Mouse (Mus musculus): ENCODE measurements around the gene Sdk1. TPM values are rescaled to one million over a fixed set of nuclear protein-coding genes. Genes with fewer than 3 reads are reported as not detected.

Sdk1 gene
- polyA plus RNA-seq, 1 experiment, result 0.55 TPM

DNA sequence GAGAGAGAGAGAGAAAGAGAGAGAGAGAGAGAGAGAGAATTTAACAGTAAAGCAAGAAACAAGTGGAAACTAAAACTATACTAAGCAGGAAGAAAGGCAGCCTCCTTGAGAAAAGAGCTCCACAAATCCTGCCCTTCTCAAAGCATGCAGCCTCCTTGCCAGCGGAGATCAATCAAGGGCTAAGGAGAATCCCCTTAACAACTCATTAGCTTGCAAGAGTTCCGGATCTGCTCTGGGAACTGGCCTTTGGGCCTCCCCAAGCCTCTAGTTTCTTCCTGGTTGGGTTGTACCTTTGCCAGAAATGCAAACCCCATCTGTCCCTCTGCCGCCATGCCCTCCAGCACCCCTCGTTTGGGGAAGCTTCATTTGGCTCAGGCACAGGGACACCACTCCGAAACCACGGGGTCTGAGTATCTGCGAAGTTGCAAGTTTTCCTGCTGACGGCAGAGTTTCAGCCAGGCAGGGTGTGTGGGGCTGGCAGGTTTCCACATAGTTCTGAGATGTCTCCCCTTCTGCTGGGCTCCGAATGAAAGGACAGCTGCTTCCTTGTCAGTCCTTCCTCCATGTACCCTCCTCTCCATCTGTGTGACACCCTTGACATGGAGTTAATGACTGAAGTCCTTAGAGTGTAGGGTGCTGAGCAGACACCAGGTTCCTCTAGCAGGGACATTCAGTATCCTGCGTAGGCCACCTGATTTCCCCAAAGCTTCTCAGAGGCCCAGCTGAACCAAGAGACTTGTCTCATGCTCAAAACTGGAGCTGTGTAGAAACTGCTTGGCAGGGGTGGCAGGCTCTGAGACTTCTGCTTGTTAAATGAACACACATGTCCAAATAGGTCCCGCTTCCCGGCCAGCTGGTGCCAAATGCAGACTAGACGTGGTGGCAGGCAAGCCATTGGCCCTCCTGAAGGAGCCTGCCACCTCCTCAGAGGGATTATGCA is 833.5 kb downstream of the Sdk1 start:
- Histone ChIP-seq H3K4me1 (ENCODE audit: control insufficient read depth, insufficient read depth, low read length) (no peaks in the 10 kb centered on the region), H3K27ac (ENCODE audit: insufficient read depth, low read depth, low read length) (no peak overlapping the region), H3K4me3 (ENCODE audit: insufficient read depth, low read length) (no peak overlapping the region)
- TF ChIP-seq CTCF (IDR thresholded peaks at IDR 0.05; ENCODE audit: low read depth, low read length) (no peak), POLR2A (IDR thresholded peaks at IDR 0.05; ENCODE audit: borderline replicate concordance, low read depth, low read length) (no peak)

- no peak overlapping the region for H3K4me3 ChIP-seq (ENCODE audit: insufficient read depth, low read length)
- no peak for TF ChIP-seq POLR2A (IDR thresholded peaks at IDR 0.05; ENCODE audit: borderline replicate concordance, low read depth, low read length)
- no peak for TF ChIP-seq CTCF (IDR thresholded peaks at IDR 0.05; ENCODE audit: low read depth, low read length)
- H3K27ac ChIP-seq (ENCODE audit: insufficient read depth, low read depth, low read length), result no peak overlapping the region
- no peaks in the 10 kb centered on the region for H3K4me1 ChIP-seq (ENCODE audit: control insufficient read depth, insufficient read depth, low read length)
Measured at GRCm38 (mm10) chr5:142080661-142081060, 839.4 kb downstream of the Sdk1 start.

DNA sequence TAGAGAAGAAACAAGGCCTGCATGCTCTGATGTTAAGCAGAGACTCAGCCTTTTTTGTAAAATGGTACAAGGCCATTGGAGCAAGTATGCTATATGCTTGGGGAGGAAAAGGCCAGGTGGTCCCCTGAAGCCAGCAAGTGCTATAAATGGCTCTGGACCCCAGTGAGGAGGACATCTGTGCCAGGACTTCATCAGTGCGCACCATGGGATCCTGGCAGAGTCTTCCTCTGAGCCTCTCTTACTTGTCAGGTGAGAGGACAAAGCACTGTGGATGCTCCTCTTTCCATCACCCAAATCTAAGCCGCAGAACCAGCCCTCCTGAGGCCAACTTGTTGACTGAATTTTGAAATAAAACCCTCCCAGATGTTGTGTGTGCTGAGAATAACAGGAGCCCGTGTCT is 839.8 kb downstream of the Sdk1 start:
- H3K27ac ChIP-seq (ENCODE audit: insufficient read depth, low read depth, low read length), result no peak overlapping the region
- TF ChIP-seq CTCF (IDR thresholded peaks at IDR 0.05; ENCODE audit: low read depth, low read length) (no peak), POLR2A (IDR thresholded peaks at IDR 0.05; ENCODE audit: borderline replicate concordance, low read depth, low read length) (no peak)
- H3K4me3 ChIP-seq (ENCODE audit: insufficient read depth, low read length), result no peak overlapping the region
- H3K4me1 ChIP-seq (ENCODE audit: control insufficient read depth, insufficient read depth, low read length), result no peaks in the 10 kb centered on the region

DNA sequence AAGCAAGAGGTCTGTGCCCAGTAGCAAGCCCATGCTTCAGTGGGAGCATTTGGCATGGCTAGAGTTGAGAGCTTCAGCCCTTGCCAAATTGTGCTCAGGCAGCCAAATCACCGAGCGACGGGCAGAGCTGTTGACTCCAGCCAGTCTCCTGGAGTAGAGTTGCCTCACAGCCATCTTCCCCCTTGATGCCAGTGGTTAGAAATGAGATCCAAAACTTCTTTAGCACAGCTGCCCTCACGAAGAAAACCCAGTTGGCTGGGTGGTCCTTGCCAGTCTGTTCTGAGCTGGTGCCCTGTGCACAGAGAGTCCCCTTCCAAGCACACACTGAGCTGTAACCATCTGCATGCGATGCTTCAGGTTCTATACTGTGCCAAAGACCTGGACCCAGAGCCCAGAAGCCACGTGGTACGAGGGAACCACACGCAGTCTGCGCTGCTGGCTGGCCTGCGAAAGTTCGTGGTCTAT is 855.1 kb downstream of the Sdk1 start:
- H3K4me1 ChIP-seq (ENCODE audit: control insufficient read depth, insufficient read depth, low read length), result no peaks in the 10 kb centered on the region
- TF ChIP-seq POLR2A (IDR thresholded peaks at IDR 0.05; ENCODE audit: borderline replicate concordance, low read depth, low read length) (no peak), CTCF (IDR thresholded peaks at IDR 0.05; ENCODE audit: low read depth, low read length) (no peak)
- no peak overlapping the region for H3K4me3 ChIP-seq (ENCODE audit: insufficient read depth, low read length)
- no peak overlapping the region for H3K27ac ChIP-seq (ENCODE audit: insufficient read depth, low read depth, low read length)

DNA sequence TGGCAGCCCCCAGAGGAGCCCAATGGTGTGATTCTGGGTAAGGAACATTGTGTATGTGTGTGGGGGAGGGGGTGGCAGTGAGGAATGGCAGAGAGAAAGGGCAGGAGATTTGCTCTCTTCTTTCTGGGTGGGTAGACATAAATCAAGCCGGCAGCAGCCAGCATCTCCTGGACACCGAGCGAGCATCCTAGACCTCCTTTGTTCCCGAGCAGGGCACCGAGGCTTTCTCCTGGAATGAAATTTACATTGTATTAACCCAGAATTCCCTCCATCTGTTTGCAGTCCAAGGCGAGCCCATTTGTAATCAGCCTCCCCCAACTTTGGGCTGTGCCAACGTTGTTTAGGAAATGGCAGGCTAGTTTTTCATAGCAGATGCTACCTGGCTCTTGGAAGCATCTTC is 858.9 kb downstream of the Sdk1 start:
- TF ChIP-seq CTCF (IDR thresholded peaks at IDR 0.05; ENCODE audit: low read depth, low read length) (no peak), POLR2A (IDR thresholded peaks at IDR 0.05; ENCODE audit: borderline replicate concordance, low read depth, low read length) (no peak)
- Histone ChIP-seq H3K4me1 (ENCODE audit: control insufficient read depth, insufficient read depth, low read length) (no peaks in the 10 kb centered on the region), H3K27ac (ENCODE audit: insufficient read depth, low read depth, low read length) (no peak overlapping the region), H3K4me3 (ENCODE audit: insufficient read depth, low read length) (no peak overlapping the region)

GRCm38 (mm10) chr5:142107434-142107833 is 866.1 kb downstream of the Sdk1 start:
- no peaks in the 10 kb centered on the region for H3K4me1 ChIP-seq (ENCODE audit: control insufficient read depth, insufficient read depth, low read length)
- H3K4me3 ChIP-seq (ENCODE audit: insufficient read depth, low read length), result no peak overlapping the region
- no peak overlapping the region for H3K27ac ChIP-seq (ENCODE audit: insufficient read depth, low read depth, low read length)
- TF ChIP-seq CTCF (IDR thresholded peaks at IDR 0.05; ENCODE audit: low read depth, low read length), result no peak
- no peak for TF ChIP-seq POLR2A (IDR thresholded peaks at IDR 0.05; ENCODE audit: borderline replicate concordance, low read depth, low read length)

DNA sequence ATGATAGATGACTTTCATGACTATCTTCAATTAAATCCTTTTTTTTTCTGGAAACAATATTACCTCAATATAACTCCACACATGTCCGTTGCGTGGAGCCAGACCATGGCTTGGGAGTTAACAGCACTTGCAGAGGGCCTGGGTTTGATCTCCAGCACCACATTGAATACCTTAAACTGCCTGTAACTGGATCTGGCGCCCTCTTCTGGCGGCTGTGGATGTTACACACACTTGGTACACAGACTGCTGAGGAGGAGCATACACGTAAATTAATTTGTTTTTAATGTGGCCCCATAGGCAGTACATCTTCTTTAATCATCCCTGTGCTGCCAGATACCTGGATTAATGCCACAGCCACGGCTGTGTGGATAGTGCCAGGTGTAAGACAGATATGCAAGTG is 870.7 kb downstream of the Sdk1 start:
- no peaks in the 10 kb centered on the region for H3K4me1 ChIP-seq (ENCODE audit: control insufficient read depth, insufficient read depth, low read length)
- no peak for TF ChIP-seq POLR2A (IDR thresholded peaks at IDR 0.05; ENCODE audit: borderline replicate concordance, low read depth, low read length)
- no peak for TF ChIP-seq CTCF (IDR thresholded peaks at IDR 0.05; ENCODE audit: low read depth, low read length)
- H3K27ac ChIP-seq (ENCODE audit: insufficient read depth, low read depth, low read length), result no peak overlapping the region
- no peak overlapping the region for H3K4me3 ChIP-seq (ENCODE audit: insufficient read depth, low read length)

DNA sequence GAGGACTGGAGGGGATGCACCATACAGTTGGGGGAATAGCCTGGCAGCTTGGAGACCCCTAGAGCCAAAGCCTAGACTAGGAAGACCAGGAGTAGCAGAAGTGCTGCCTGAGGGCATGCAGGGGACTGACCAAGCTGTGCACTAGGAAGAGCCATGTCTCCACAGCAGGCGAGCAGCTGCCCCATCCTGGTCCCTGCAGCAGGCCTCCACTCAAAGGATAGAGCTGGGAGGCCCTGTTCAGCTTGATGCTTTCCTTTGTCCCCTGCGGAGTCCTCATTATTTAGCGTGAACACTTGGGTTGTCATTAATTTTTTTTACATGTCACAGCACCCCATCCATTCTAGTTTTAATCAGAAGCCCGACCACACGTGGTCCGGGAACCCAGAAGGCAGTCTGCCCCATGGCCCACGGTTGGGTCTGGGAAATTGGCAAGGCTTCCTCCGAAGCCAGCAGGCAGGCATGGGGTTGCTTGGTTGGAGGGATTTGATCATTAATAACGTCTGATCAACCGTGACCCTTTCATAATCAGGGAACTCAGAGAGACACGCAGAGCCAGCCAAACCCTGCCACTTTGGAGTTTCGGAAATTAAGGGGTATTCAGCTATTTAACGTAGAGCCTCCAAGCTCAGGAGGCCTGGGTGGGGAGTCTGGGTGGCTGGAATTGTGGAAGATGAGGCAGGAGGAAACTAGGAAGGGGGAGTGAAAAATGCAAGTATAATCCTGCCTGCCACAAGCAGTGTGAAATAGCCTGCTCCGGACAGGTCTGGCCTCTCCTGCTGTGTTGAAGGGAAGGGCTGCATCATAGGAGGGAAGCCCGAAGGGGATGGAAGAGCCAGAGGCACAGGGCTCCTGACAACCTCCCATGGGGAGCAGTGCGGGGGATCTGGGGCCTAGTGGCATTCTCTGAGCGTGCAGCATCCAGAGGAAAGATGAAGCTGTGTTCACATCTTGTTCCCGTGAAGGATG is 872.2 kb downstream of the Sdk1 start:
- no peak overlapping the region for H3K27ac ChIP-seq (ENCODE audit: insufficient read depth, low read depth, low read length)
- H3K4me1 ChIP-seq (ENCODE audit: control insufficient read depth, insufficient read depth, low read length), result no peaks in the 10 kb centered on the region
- no peak for TF ChIP-seq POLR2A (IDR thresholded peaks at IDR 0.05; ENCODE audit: borderline replicate concordance, low read depth, low read length)
- no peak for TF ChIP-seq CTCF (IDR thresholded peaks at IDR 0.05; ENCODE audit: low read depth, low read length)
- no peak overlapping the region for H3K4me3 ChIP-seq (ENCODE audit: insufficient read depth, low read length)

DNA sequence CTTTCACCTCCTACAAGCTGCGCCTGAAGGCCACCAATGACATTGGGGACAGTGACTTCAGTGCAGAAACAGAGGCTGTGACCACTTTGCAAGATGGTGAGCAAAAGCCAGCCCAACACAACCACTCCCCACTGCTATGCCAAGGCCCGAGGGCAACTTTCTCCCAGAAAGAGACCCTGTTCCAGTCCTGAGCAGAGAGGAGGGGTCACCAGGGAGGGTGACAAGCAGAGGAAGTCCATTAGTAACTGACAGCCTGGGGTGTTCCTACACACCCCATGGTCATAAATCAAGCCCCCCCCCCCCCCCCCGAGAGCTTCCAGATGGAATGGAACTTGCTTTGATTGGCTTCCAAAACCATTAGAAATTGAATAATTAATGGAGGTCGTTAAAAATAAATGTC is 886.5 kb downstream of the Sdk1 start:
- TF ChIP-seq POLR2A (IDR thresholded peaks at IDR 0.05; ENCODE audit: borderline replicate concordance, low read depth, low read length) (no peak), CTCF (IDR thresholded peaks at IDR 0.05; ENCODE audit: low read depth, low read length) (no peak)
- Histone ChIP-seq H3K4me1 (ENCODE audit: control insufficient read depth, insufficient read depth, low read length) (no peaks in the 10 kb centered on the region), H3K27ac (ENCODE audit: insufficient read depth, low read depth, low read length) (no peak overlapping the region), H3K4me3 (ENCODE audit: insufficient read depth, low read length) (no peak overlapping the region)

Measured in bone marrow macrophage, adult 2 months (primary cell).